Mouse (Mus musculus) heart, adult 2 months (tissue): Measurements from ENCODE around the gene Chit1.

Experiments
- CTCF ChIP-seq: fragments of 200-600 bp; IDR thresholded peaks from 2 replicates; pipeline ENCODE4 v1.8.1; 2022; ENCODE audit warnings: antibody characterized with exemption, mild to moderate bottlenecking, moderate library complexity
- POLR2A ChIP-seq: fragments of 200-500 bp; IDR thresholded peaks from 2 replicates; pipeline ENCODE4 v1.6.1; 2011; ENCODE audit warnings: mild to moderate bottlenecking, low read depth, low read length, control low read depth; ENCODE audit not compliant: insufficient read depth

DNA sequence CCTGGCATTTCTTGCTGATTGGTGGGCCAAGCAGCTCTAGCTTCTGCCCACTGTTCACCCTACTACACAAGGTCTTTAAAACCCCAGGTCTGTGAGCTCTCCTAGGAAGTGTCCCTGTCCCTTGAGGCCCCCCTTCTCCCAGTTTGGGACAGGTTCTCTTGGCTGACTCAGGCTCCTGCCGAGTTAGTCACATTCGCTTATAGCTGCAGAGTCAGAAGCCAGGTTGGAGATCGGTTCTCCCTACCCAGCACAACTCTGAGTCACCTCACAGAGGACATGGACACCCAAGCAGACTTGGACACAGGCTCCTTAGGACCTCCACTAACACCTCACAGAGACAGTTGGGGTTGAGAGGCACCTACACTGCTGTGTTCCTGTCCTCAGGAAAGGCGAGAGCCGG lies 80.2 kb downstream of the Chit1 start:
- TF ChIP-seq POLR2A = no peak
- TF ChIP-seq CTCF = no peak
